Mouse (Mus musculus) macrophage (primary cell): ENCODE data around the gene Srebf2. TPM values are rescaled to one million over a fixed set of nuclear protein-coding genes. Genes with fewer than 3 reads are reported as not detected.

Source experiments
- H3K27ac ChIP-seq: fragments of 350-480 bp; formaldehyde crosslinking; 2 replicates; pipeline ENCODE4 v1.9.0; 2021
- H3K36me3 ChIP-seq: fragments of 350-480 bp; formaldehyde crosslinking; 2 replicates; pipeline ENCODE4 v1.9.0; 2021; ENCODE audit errors: inconsistent target
- H3K4me3 ChIP-seq: fragments of 350-480 bp; formaldehyde crosslinking; 2 replicates; pipeline ENCODE4 v1.9.0; 2021; ENCODE audit errors: inconsistent target
- H3K79me2 ChIP-seq: fragments of 350-480 bp; formaldehyde crosslinking; 2 replicates; pipeline ENCODE4 v1.9.0; 2021; ENCODE audit errors: inconsistent target
- WGBS: methylation state at CpG from one replicate; pipeline ENCODE4 v1.1.7; 2026; ENCODE audit warnings: inconsistent platforms; ENCODE audit not compliant: missing documents; 5-methylcytosine and 5-hydroxymethylcytosine counted together
- polyA plus RNA-seq: library from polyadenylated mRNA; stranded (reverse); fragments of 250-400 nt; gene quantifications from 3 replicates; pipeline ENCODE4 v1.2.4, GENCODE M21; 2018; ENCODE audit warnings: inconsistent platforms

Gene Srebf2
- polyA plus RNA-seq, 1 experiment from 2014 or later = 41.2 TPM

- Histone ChIP-seq H3K79me2 (no peaks in the 10 kb centered on the region), H3K4me3 (no peak within 1 kb of the TSS), H3K36me3 (no peaks in the 10 kb centered on the region), H3K27ac (no peak within 1 kb of the TSS)
- 1% methylated on average over 34 of the region's 34 CpGs for WGBS
These were observed 65.7 kb downstream of the Srebf2 start, which contains the start of gene Shisa8 for GRCm38 (mm10) chr15:82212752-82213063. Gene Shisa8 (minus strand): TSS chr15:82212815.

GRCm38 (mm10) chr15:82213222-82213621 is 66.2 kb downstream of the Srebf2 start:
- WGBS = 84% methylated on average over 4 of the region's 4 CpGs
- no peaks in the 10 kb centered on the region for H3K36me3 ChIP-seq
- no peak overlapping the region for H3K27ac ChIP-seq
- no peaks in the 10 kb centered on the region for H3K79me2 ChIP-seq
- no peak overlapping the region for H3K4me3 ChIP-seq

GRCm38 (mm10) chr15:82215332-82216046 is 68.5 kb downstream of the Srebf2 start:
- no peak overlapping the region for H3K27ac ChIP-seq
- H3K4me3 ChIP-seq = no peak overlapping the region
- no peaks in the 10 kb centered on the region for H3K79me2 ChIP-seq
- no peaks in the 10 kb centered on the region for H3K36me3 ChIP-seq
- 82% methylated on average over 11 of the region's 11 CpGs for WGBS

GRCm38 (mm10) chr15:82216142-82216827 is 69.3 kb downstream of the Srebf2 start:
- 72% methylated on average over 19 of the region's 20 CpGs for WGBS
- Histone ChIP-seq H3K27ac (no peak overlapping the region), H3K4me3 (no peak overlapping the region), H3K36me3 (no peaks in the 10 kb centered on the region), H3K79me2 (no peaks in the 10 kb centered on the region)

- WGBS = 66% methylated on average over 7 of the region's 7 CpGs
- no peak overlapping the region for H3K27ac ChIP-seq
These were observed 70.1 kb downstream of the Srebf2 start for GRCm38 (mm10) chr15:82217039-82217438.

GRCm38 (mm10) chr15:82217980-82218379 is 71.0 kb downstream of the Srebf2 start:
- Histone ChIP-seq H3K4me3 (no peak overlapping the region), H3K36me3 (no peaks in the 10 kb centered on the region), H3K79me2 (no peaks in the 10 kb centered on the region), H3K27ac (no peak overlapping the region)
- WGBS = 84% methylated on average over 9 of the region's 9 CpGs

More at GRCm38 (mm10) chr15:82217039-82217438, 70.1 kb downstream of the Srebf2 start:
- no peak overlapping the region for H3K4me3 ChIP-seq
- H3K79me2 ChIP-seq = no peaks in the 10 kb centered on the region
- no peaks in the 10 kb centered on the region for H3K36me3 ChIP-seq

GRCm38 (mm10) chr15:82218778-82219666 is 72.0 kb downstream of the Srebf2 start:
- no peaks in the 10 kb centered on the region for H3K79me2 ChIP-seq
- H3K4me3 ChIP-seq = no peak overlapping the region
- H3K27ac ChIP-seq = no peak overlapping the region
- no peaks in the 10 kb centered on the region for H3K36me3 ChIP-seq
- WGBS = 19% methylated on average over 24 of the region's 26 CpGs

- Histone ChIP-seq H3K79me2 (no peaks in the 10 kb centered on the region), H3K4me3 (no peak overlapping the region), H3K36me3 (no peaks in the 10 kb centered on the region), H3K27ac (no peak overlapping the region)
- 81% methylated on average over 11 of the region's 12 CpGs for WGBS
These were observed 73.2 kb downstream of the Srebf2 start for GRCm38 (mm10) chr15:82220003-82220675.

GRCm38 (mm10) chr15:82221104-82221860 is 74.3 kb downstream of the Srebf2 start:
- Histone ChIP-seq H3K36me3 (no peaks in the 10 kb centered on the region), H3K4me3 (no peak overlapping the region), H3K79me2 (no peaks in the 10 kb centered on the region), H3K27ac (no peak overlapping the region)
- 88% methylated on average over 14 of the region's 14 CpGs for WGBS

GRCm38 (mm10) chr15:82223251-82223650 is 76.3 kb downstream of the Srebf2 start:
- WGBS = 50% methylated on average over 7 of the region's 7 CpGs
- Histone ChIP-seq H3K79me2 (no peaks in the 10 kb centered on the region), H3K27ac (no peak overlapping the region), H3K36me3 (no peaks in the 10 kb centered on the region), H3K4me3 (no peak overlapping the region)

- no peaks in the 10 kb centered on the region for H3K36me3 ChIP-seq
- H3K79me2 ChIP-seq = no peaks in the 10 kb centered on the region
- WGBS = 6% methylated on average over 38 of the region's 44 CpGs
- H3K27ac ChIP-seq = no peak within 1 kb of the TSS
- no peak within 1 kb of the TSS for H3K4me3 ChIP-seq
These were observed 76.9 kb downstream of the Srebf2 start, which contains the start of gene Tnfrsf13c for GRCm38 (mm10) chr15:82223657-82224601. Gene Tnfrsf13c (minus strand): TSS chr15:82224369.

GRCm38 (mm10) chr15:82224602-82225215 is 77.7 kb downstream of the Srebf2 start:
- no peaks in the 10 kb centered on the region for H3K36me3 ChIP-seq
- WGBS = 43% methylated on average over 7 of the region's 7 CpGs
- no peaks in the 10 kb centered on the region for H3K79me2 ChIP-seq
- no peak overlapping the region for H3K4me3 ChIP-seq
- H3K27ac ChIP-seq = no peak overlapping the region
